Mouse (Mus musculus) stomach, postnatal 0 days (tissue): ENCODE measurements at regions not wholly inside any gene's neighbourhood (a gene's known extent, or its start where the extent isn't known, plus 50 kb on each side); places are given as distances from the start of the nearest gene placed in this dataset.

Experiments
- ATAC-seq: fragments of 200-750 bp; cut with Nextera tagmentation; 2 replicates; pipeline ENCODE4 v1.8.0; 2017; ENCODE audit not compliant: low FRiP score, low TSS enrichment
- DNase-seq: peaks from one replicate; pipeline ENCODE4 v3.0.0-alpha.2; 2016; ENCODE audit warnings: low spot score
- H3K27ac ChIP-seq: fragments of 300-500 bp; sonication (generic); replicated peaks from 2 replicates; pipeline ENCODE4 v1.5.1; 2014; ENCODE audit warnings: mild to moderate bottlenecking, control low read depth
- H3K27me3 ChIP-seq: fragments of 300-500 bp; sonication (generic); 2 replicates; pipeline ENCODE4 v1.6.1; 2014; ENCODE audit warnings: low read length; ENCODE audit not compliant: control insufficient read depth, insufficient read depth
- H3K36me3 ChIP-seq: fragments of 300-500 bp; sonication (generic); 2 replicates; pipeline ENCODE4 v1.6.1; 2014; ENCODE audit warnings: low read length, mixed read lengths; ENCODE audit not compliant: control insufficient read depth, insufficient read depth
- H3K4me1 ChIP-seq: fragments of 300-500 bp; sonication (generic); replicated peaks from 2 replicates; pipeline ENCODE4 v1.6.1; 2014; ENCODE audit warnings: antibody characterized with exemption; ENCODE audit not compliant: control insufficient read depth, insufficient read depth
- H3K4me2 ChIP-seq: fragments of 300-500 bp; sonication (generic); replicated peaks from 2 replicates; pipeline ENCODE4 v1.6.1; 2014; ENCODE audit warnings: low read depth, mild to moderate bottlenecking, control low read depth, moderate library complexity
- H3K4me3 ChIP-seq: fragments of 300-500 bp; sonication (generic); 2 replicates; pipeline ENCODE4 v1.5.1; 2014; ENCODE audit warnings: low read depth, low read length, control low read depth
- H3K9ac ChIP-seq: fragments of 300-500 bp; sonication (generic); 2 replicates; pipeline ENCODE4 v1.6.1; 2014; ENCODE audit warnings: mild to moderate bottlenecking, low read length, control low read depth, mixed read lengths
- H3K9me3 ChIP-seq: fragments of 300-500 bp; sonication (generic); 2 replicates; pipeline ENCODE4 v1.6.1; 2016; ENCODE audit warnings: low read length; ENCODE audit not compliant: control insufficient read depth
- CTCF ChIP-seq: IDR thresholded peaks from 2 replicates; pipeline ENCODE4 v1.5.1; 2016; ENCODE audit warnings: antibody characterized with exemption, low read depth, mild to moderate bottlenecking, moderate library complexity
- EP300 ChIP-seq: optimal IDR thresholded peaks from 2 replicates; pipeline ENCODE3; 2016; ENCODE audit warnings: antibody characterized with exemption
- WGBS: fragments of 180-500 bp; shearing (Covaris S2); extraction: QIAGEN DNeasy Blood & Tissue Kit; methylation state at CpG from one replicate; pipeline ENCODE4 v1.1.7; 2014; 5-methylcytosine and 5-hydroxymethylcytosine counted together

- WGBS, result 41% methylated on average over 5 of the region's 5 CpGs
- Histone ChIP-seq H3K27ac (no peak overlapping the region), H3K9me3 (no peaks in the 10 kb centered on the region), H3K4me3 (no peak overlapping the region), H3K36me3 (no peaks in the 10 kb centered on the region), H3K9ac (no peak overlapping the region), H3K4me2 (no peak overlapping the region), H3K27me3 (no peaks in the 10 kb centered on the region), H3K4me1 (no peaks in the 10 kb centered on the region)
- ATAC-seq (no peak), DNase-seq (no peak)
- TF ChIP-seq EP300 (no peak), CTCF (no peak)
Observed at GRCm38 (mm10) chr8:127684213-127684612, 620.5 kb downstream of the Pard3 start.

GRCm38 (mm10) chr8:127690792-127691191 lies 627.1 kb downstream of the Pard3 start:
- 84% methylated on average over 4 of the region's 4 CpGs for WGBS
- H3K4me3 ChIP-seq, result no peak overlapping the region
- ATAC-seq, result no peak
- no peaks in the 10 kb centered on the region for H3K9me3 ChIP-seq
- H3K27ac ChIP-seq, result no peak overlapping the region
- H3K36me3 ChIP-seq, result no peaks in the 10 kb centered on the region
- no peak overlapping the region for H3K9ac ChIP-seq
- H3K27me3 ChIP-seq, result no peaks in the 10 kb centered on the region
- H3K4me1 ChIP-seq, result no peaks in the 10 kb centered on the region
- no peak for DNase-seq
- H3K4me2 ChIP-seq, result no peak overlapping the region
- TF ChIP-seq CTCF, result no peak
- no peak for TF ChIP-seq EP300

DNA sequence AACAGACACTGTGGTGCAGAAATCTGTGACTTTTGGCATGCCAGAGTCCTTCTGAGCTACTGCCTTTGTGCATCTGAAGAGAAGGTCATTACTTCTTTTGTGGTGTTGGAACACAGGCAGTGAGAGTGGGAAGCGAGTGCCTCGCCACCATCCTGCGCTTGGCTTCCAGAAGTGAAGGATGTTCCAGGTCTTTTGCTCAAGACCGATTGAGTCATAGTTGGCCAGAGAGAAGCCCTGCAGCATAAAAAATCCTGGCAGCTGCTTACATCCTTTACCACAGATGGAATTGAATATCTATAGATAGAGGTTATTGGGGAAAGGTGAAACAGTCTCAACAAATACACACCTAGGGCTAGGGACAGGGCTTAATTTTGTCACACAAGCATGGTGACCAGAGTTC lies 634.7 kb downstream of the Pard3 start:
- no peaks in the 10 kb centered on the region for H3K9me3 ChIP-seq
- no peaks in the 10 kb centered on the region for H3K27me3 ChIP-seq
- WGBS, result 82% methylated on average over 4 of the region's 4 CpGs
- no peak overlapping the region for H3K4me2 ChIP-seq
- no peak overlapping the region for H3K27ac ChIP-seq
- DNase-seq, result no peak
- no peak overlapping the region for H3K4me3 ChIP-seq
- no peak overlapping the region for H3K9ac ChIP-seq
- H3K36me3 ChIP-seq, result no peaks in the 10 kb centered on the region
- TF ChIP-seq EP300 (no peak), CTCF (no peak)
- no peaks in the 10 kb centered on the region for H3K4me1 ChIP-seq
- no peak for ATAC-seq

- no peak for ATAC-seq
- no peak for DNase-seq
- Histone ChIP-seq H3K27me3 (no peaks in the 10 kb centered on the region), H3K4me1 (no peaks in the 10 kb centered on the region), H3K27ac (no peak overlapping the region), H3K36me3 (no peaks in the 10 kb centered on the region), H3K4me3 (no peak overlapping the region), H3K9ac (no peak overlapping the region), H3K4me2 (no peak overlapping the region), H3K9me3 (no peaks in the 10 kb centered on the region)
- 63% methylated on average over 4 of the region's 4 CpGs for WGBS
- TF ChIP-seq EP300 (no peak), CTCF (no peak)
Observed at GRCm38 (mm10) chr8:127704406-127704805, 640.7 kb downstream of the Pard3 start.

DNA sequence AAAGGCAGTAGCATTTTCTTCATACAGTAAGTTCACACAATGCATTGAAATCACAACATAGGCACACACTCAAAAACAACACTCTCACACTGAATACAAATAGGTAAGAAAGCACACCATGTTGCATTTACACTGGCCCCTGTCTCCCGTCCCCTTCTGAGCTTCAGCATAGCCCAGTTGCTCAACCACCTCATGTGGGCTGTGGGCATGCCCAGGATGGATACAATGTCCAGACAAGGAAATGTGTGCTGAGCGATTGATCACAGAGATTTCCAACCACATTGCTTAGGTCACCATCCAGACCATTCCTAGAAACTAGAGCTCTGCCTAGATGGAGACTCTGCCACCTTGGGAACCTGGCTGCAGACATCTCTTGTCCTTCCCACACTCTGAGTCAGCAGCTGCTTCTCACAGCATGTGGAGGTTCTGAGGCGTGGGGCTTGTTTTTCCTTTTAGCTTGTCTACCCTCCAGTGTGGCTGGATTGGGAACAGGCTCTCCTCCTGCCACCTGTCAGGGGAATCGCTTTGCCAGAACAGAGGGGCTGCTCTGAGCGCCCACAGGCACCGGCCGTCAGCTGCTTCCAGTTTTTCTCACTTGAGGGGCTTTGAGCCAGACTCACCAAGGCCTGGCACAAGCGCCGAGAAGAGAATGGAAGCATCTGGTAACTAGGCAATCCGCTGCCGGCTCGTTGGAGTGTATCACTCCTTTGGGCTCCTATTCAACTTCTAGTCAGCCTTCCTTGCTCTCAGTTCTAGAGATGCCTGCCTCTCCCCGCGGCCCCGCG lies 642.5 kb downstream of the Pard3 start:
- no peak overlapping the region for H3K27ac ChIP-seq
- TF ChIP-seq CTCF (no peak), EP300 (no peak)
- no peaks in the 10 kb centered on the region for H3K9me3 ChIP-seq
- H3K27me3 ChIP-seq, result no peaks in the 10 kb centered on the region
- H3K4me2 ChIP-seq, result no peak overlapping the region
- ATAC-seq (no peak), DNase-seq (no peak)
- WGBS, result 72% methylated on average over 16 of the region's 16 CpGs
- H3K36me3 ChIP-seq, result no peaks in the 10 kb centered on the region
- H3K4me3 ChIP-seq, result no peak overlapping the region
- H3K9ac ChIP-seq, result no peak overlapping the region
- H3K4me1 ChIP-seq, result no peaks in the 10 kb centered on the region

GRCm38 (mm10) chr8:127709439-127709838 lies 645.7 kb downstream of the Pard3 start:
- Histone ChIP-seq H3K9me3 (no peaks in the 10 kb centered on the region), H3K36me3 (no peaks in the 10 kb centered on the region), H3K27me3 (no peaks in the 10 kb centered on the region), H3K4me2 (no peak overlapping the region), H3K27ac (no peak overlapping the region), H3K4me3 (no peak overlapping the region), H3K4me1 (no peaks in the 10 kb centered on the region), H3K9ac (no peak overlapping the region)
- no peak for ATAC-seq
- DNase-seq, result no peak
- WGBS, result 86% methylated on average over 5 of the region's 5 CpGs
- TF ChIP-seq EP300, result no peak
- TF ChIP-seq CTCF, result no peak
